Comparison of ENCODE assay signal across 25 mouse cellular contexts in the genomic region with DNA sequence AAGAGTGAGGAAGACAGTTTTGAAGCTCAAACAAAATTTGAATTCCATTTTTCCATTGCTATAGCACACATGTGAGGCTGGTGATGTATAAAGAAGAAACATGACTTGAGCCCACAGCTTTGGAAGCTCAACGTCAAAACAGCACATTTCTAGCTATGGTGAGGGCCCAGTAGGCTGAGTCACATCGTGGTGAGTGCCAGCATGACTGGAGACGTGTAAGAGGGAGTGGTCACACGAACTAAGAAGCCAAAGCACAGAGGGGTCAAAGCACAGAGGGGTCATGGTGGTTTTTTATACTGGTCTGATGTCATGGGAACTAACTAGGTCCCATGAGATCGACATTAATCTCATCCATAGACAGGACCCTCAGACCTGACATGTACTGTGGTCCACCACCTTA. TPM values are rescaled to one million over a fixed set of nuclear protein-coding genes. Genes with fewer than 3 reads are reported as not detected.
"Had no signal": no experiment of that assay in that cellular context is flagged by ENCODE, and none has a peak within 500 bp of the region (broad histone marks: within the 10 kb centered on the region; RNA-seq: fewer than 3 reads in every experiment).

No protein-coding gene starts in this region.

- H3K27ac ChIP-seq: gastrocnemius, adult 2 months; heart, embryonic 10.5 days; hindbrain, embryonic 13.5 days; hindbrain, embryonic 15.5 days; hindbrain, postnatal 0 days; kidney, embryonic 15.5 days; kidney, postnatal 0 days; limb, embryonic 13.5 days; limb, embryonic 15.5 days; liver, embryonic 12.5 days; liver, embryonic 14.5 days had no signal

- DNase-seq: gastrocnemius, adult 2 months; gastrocnemius, postnatal 14 days; gastrocnemius, postnatal 36 days; heart, adult 18-20 months; heart, postnatal 14 days; heart, postnatal 36 days; kidney, adult 11 months; kidney, adult 2 months; kidney, adult 9 months; kidney, postnatal 14 days; kidney, postnatal 36 days; layer of hippocampus, postnatal 36 days; left cerebral cortex, postnatal 4 days had no signal

- H3K4me3 ChIP-seq: gastrocnemius, adult 2 months; heart, embryonic 10.5 days; heart, embryonic 12.5 days; hindbrain, embryonic 13.5 days; hindbrain, embryonic 15.5 days; kidney, embryonic 15.5 days; limb, embryonic 13.5 days; limb, embryonic 15.5 days; liver, embryonic 12.5 days had no signal

RNA-seq across cellular contexts. Expression of a gene that starts 10.7 kb away (rescaled TPM):
- total RNA-seq: hematopoietic stem cell, adult 5-6 weeks had no signal
